Mouse (Mus musculus): ENCODE results near the gene Man1b1.

DNA sequence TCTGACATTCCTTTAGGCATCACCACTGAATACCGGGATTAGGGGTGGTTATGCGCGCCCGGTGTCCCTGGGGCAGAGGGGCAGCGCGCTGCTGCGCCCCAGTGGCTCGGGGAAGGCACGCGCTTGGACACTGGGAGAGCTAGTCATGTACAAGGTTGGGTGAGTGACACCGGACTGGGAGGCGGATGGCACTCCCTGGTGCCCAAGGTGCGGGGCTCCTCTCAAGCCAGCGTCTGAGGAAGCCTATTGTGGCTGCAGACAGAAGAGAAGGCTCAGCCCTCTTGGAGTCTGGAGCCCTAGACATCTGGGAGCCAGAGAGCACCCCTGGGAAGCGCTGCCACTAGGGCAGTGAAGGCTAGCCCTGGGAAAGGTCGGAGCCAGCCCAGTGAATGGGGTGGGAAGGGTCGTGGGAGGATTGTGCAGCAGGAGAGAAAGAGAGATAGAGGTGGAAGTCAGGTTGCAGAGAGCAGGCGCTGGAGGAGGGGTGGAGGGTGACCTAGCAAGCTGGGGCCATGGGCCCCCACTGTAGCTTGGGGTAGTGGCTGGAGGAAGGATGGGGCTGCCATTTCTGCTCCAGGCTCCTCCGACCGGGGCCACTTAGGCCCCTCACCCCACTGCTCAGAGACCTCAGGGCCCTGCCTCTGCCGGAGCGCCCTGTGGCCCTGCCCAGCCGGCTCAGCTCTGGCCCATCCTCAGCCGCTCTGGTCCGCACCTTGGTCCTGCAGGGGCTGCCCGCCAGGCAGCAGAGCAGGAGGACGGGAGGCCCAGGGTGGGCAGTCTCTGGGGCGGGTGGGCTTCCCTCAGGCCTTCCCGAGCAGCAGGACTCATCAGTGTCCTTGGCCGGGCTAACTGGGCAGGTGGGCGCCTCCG is 40.7 kb upstream of the Man1b1 start:
- TF ChIP-seq CTCF (IDR thresholded peaks at IDR 0.05; ENCODE audit: borderline replicate concordance, control insufficient read depth, extremely low read depth, insufficient read depth, low read length, poor library complexity), result no peak
- TF ChIP-seq POLR2A (IDR thresholded peaks at IDR 0.05; ENCODE audit: control insufficient read depth, extremely low read depth, insufficient read depth, low read length, poor library complexity), result no peak

Measured in thymus, adult 2 months (tissue).